Mouse (Mus musculus): ENCODE data around the gene H2-Q1.

GRCm38 (mm10) chr17:35303271-35303670, 16.9 kb upstream of the H2-Q1 start:
- TF ChIP-seq CTCF (IDR thresholded peaks at IDR 0.05; ENCODE audit: insufficient read depth, low read length) (no peak), POLR2A (IDR thresholded peaks at IDR 0.05; ENCODE audit: borderline replicate concordance, extremely low read depth, low read depth, low read length) (no peak)
